Mouse (Mus musculus): ENCODE measurements around the gene Keap1. TPM values are rescaled to one million over a fixed set of nuclear protein-coding genes. Genes with fewer than 3 reads are reported as not detected.
"Not testable (repeated sequence)": the region's sequence is repeated elsewhere in the genome, so short reads cannot be mapped to it uniquely, and the experiment has no call there.

Gene Keap1
- total RNA-seq, 4 experiments from 2014 or later, result 50.7 to 62.6 (median 57.4) TPM

DNA sequence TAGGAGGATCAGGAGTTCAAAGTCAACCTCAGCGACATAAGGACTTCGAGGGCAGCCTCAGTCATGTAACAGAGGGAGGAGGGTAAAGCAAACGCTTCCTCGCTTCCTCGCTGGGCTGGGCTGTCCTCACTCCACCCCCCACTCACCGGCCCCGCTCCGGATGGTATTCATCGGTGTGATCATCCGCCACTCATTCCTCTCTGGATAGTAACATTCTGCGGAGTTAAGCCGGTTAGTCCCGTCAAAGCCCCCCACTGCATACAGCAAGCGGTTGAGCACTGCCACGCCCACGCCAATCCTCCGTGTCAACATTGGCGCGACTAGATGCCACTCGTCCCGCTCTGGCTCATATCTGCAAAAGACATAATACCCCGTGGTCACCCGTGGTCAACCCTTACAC lies 7.6 kb downstream of the Keap1 start:
- no peak for DNase-seq

DNA sequence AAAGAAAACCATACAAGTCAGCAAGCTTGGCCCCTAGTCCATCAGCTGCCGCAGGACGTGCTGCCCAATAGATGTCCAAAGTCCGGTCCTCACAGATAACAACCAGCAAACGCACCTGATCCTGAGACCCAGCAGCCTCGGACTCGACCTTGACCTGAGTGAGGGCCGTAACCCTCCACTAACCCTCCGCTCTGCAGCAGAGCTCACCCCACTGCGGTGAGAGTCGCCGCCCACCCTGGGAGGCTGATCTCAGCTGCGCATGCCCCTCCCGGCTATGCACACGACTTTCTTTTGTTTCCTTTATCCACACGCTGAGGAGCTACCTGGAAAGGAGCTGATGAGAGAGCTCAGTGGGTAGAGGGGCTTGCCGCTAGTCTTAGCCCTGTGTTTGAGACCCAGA lies 11.8 kb downstream of the Keap1 start:
- DNase-seq, result no peak

GRCm38 (mm10) chr9:21225415-21225758 lies 13.8 kb downstream of the Keap1 start:
- no peak for DNase-seq

GRCm38 (mm10) chr9:21224576-21225414 lies 14.4 kb downstream of the Keap1 start:
- DNase-seq, result peak; percentile 64

DNA sequence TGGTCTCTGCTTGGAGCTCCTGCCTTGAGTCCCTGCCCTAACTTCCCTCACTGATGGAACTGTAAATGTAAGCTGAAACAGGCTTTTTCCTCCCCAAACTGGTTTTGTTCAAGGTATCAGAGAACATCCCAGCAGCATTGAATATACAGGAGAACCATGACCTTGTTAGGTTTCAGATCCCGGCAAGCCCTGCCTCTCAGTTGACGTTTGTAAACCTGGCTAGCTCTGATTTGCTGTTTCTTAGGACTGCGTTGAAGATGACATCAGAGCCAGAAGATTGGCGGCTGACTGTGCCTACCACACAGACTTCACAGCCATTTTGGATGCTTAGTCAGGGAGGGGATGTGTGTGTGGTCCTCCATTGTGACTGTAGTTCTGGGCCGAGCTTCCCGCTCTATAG lies 15.3 kb downstream of the Keap1 start:
- DNase-seq, result no peak

- DNase-seq, result not testable (repeated sequence)
Observed at GRCm38 (mm10) chr9:21223490-21223889, 15.7 kb downstream of the Keap1 start.

- no peak for DNase-seq
Observed at GRCm38 (mm10) chr9:21221383-21221929, 17.7 kb downstream of the Keap1 start.

DNA sequence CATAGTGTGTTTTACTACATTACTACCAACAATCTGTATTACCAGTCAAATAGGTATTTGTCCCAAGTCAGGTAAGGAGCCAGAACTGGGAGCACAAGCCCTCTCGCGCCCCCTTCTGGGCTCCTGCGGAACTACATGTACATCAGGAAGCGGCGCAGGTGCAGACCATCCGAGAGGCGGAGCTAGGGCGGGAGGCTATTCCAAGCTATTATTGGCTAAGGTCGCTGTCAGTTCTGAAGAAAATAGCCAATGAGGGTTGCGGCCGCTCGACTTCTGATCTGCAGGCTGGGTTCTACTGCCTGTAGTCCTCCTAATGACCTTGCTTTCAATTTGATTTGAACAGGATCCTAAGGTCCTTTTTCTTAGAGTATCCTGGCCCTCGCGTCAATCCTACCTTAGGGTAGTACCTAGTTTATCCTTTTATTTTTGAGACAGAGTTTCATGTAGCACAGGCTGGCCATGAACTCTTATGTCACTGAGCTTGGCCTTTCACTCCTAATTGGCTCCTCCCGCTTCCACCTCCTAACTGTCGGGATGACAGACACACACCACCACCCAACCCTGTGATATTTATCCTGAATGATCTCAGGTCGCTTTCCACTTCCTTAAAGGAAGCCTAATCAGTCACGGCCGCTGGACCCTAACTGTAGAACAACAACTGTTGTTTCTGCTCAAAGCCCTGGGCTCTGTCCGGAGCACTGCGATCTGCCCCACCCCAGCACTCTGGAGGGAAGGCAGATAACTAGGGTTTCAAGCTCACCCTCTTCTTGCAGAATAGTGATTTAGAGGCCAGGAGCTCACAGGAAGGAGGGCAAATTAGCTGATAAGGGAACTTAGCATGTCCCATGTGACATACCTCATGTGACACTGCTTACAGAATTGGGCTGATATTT lies 18.4 kb downstream of the Keap1 start:
- peak; percentile 92 for DNase-seq

DNA sequence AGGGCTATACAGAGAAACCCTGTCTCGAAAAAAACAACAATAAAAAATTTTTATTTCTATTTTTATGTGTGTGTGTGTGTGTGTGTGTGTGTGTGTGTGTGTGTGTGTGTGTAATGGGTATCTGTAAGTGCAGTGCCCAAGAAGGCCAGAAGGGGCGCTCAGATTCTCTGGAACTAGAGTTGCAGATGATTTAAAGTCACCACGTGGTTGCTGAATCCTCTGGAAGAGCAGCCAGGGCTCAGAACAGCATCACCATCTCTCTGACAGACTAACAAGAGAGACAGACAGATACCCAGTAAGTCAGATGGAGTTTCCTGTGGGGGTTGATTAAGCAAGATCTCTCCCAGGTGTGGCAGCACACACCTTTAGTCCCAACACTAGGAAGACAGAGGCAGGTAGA lies 19.3 kb downstream of the Keap1 start:
- no peak for DNase-seq

DNA sequence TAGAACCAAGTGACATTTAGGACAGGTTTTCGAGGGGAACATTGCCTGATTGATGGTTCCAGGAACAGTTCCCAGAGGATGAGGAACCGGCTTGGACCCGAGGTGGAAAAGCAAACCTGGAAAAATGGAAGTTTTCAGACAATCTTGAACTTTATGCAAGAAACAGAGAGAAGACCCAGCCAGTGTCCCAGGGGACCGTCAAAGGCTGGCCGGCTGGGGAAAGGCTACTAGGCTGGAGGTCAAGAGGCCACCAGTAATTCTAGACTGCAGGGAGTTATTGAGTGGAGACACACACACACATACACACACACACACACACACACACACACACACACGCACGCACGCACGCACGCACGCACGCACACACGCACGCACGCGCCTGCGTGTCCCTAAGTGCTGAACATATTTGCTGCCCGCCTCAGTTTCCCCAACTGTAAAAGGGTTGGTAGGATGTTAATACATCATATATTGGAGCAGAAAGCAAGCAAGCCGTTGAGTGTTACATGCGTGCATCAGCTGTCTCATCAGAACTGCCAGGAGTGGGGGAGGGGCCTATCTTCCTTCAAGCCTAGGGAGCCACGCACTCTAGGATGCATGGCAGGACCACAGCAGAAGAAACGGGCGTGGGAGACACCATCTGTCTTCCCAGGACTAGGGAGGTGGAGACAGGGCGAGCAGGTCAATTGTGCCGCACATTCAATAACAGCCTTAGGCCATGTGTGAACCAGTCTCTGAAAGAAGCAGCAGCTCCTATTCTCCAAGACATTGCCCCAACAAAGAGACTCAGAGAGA lies 22.9 kb downstream of the Keap1 start:
- no peak for DNase-seq

DNA sequence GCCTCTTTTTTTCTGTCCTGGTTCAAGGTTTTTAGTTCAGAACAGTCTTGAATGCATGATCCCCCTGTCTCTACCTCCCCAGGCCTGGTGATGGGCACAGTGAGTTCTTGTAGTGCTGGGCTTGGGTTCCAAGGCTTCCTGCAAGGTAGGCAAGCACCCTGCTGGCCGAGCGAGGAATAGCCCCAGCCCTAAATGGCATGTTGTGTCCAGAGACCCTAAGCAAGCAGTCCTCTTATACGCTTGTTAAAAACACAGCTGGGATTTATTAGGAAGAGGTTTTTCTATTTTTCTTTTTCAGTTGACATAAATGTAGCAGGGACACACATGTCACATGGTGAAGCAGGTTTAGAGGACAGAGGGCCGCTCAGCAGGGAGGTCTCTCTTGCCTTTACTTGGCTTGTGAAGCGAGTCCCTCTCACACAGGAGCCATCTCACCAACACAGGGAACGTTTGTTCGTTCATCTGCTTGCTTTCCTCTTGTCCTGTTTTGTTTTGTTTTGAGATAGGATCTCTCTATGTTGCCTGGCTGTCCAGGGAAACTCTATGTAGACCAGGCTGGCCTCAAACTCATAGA lies 25.5 kb downstream of the Keap1 start:
- DNase-seq, result no peak

DNA sequence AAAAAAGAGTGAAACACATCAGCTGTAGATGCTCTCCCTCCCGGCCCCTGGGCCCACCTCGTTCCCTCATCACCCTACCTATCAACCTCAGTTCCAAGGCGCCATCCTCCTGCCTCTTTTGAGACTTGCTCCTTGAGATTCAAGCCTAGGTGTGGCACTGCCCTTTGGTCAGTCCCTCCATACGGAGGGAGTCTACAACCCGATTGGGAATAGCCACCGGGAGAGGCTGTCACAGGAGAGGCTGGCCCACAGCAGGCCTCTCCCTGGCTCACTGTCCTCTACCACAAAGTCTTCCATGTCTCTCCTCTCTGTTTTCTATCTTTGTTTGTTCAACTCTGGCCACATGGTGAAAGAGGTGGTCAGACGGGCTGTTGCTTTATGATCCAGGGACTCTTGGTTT lies 27.5 kb downstream of the Keap1 start:
- no peak for DNase-seq

- no peak for DNase-seq
Observed at GRCm38 (mm10) chr9:21210821-21211220, 28.3 kb downstream of the Keap1 start.

GRCm38 (mm10) chr9:21208626-21209025 lies 30.5 kb downstream of the Keap1 start:
- no peak for DNase-seq

DNA sequence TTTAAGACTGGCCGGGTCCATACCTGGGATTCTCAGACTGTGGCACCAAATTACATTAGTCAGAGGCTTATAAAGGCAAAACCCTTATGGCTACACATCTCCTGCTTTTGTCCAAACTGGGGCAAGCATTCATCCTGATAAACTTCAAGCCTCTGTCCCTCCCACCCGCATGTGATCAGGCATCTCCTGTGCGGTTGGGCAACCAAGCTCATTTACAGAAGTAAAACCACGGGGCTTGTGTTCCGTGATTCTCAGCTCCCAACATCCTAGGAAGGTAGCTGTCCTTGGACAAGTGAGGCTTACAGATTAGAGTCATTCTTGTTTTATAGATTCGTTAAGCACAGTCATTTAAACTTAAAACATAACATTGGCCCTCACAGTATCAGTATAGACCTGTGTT lies 32.3 kb downstream of the Keap1 start:
- no peak for DNase-seq

GRCm38 (mm10) chr9:21204528-21205272 lies 34.5 kb downstream of the Keap1 start:
- DNase-seq, result no peak

- no peak for DNase-seq
Observed at GRCm38 (mm10) chr9:21204156-21204527, 35.0 kb downstream of the Keap1 start.

GRCm38 (mm10) chr9:21198960-21199359 lies 40.2 kb downstream of the Keap1 start:
- DNase-seq, result no peak

DNA sequence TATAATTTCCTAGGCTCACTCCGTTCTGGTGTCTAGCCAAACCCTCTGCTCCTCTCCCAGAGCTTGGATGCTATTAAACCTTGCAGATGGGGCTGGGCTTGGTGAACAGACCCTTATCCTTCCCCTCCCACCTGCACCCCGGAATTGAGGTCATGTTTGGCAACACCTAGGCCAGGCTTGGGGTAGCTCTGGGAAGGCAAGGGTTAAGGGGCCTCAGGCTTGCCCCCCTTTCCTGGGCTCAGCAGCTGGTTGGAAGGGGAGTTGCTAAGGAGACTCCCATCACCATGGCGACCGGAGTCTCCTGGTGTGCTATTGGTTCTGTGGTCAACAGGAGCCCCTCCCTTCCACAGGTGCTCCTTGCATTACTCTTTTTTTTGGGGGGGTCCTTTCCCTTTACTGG lies 41.2 kb downstream of the Keap1 start:
- no peak for DNase-seq

GRCm38 (mm10) chr9:21196521-21197433 lies 42.4 kb downstream of the Keap1 start:
- no peak for DNase-seq

Measured in adrenal gland, adult 8-10 months (tissue).